Mouse (Mus musculus) embryo, embryonic 11.5 days (tissue): ENCODE measurements around the gene Srpk1.
A peak's percentile ranks its signal among the peaks of the same experiment; 100 is the strongest.

Experiments used
- DNase-seq: peaks from one replicate; pipeline ENCODE4 v3.0.0-alpha.2; 2012; ENCODE audit warnings: low read depth, low spot score

Gene Srpk1

GRCm38 (mm10) chr17:28615332-28615731 is 7.2 kb downstream of the Srpk1 start:
- no peak for DNase-seq

- no peak for DNase-seq
Measured at GRCm38 (mm10) chr17:28613096-28613495, 9.4 kb downstream of the Srpk1 start.

GRCm38 (mm10) chr17:28612603-28613002 is 9.9 kb downstream of the Srpk1 start:
- DNase-seq, result no peak

- no peak for DNase-seq
Measured at GRCm38 (mm10) chr17:28609543-28609942, 13.0 kb downstream of the Srpk1 start.

- DNase-seq, result no peak
Measured at GRCm38 (mm10) chr17:28601557-28602250, 20.8 kb downstream of the Srpk1 start.

GRCm38 (mm10) chr17:28600780-28601179 is 21.7 kb downstream of the Srpk1 start:
- DNase-seq, result no peak

GRCm38 (mm10) chr17:28593965-28594364 is 28.5 kb downstream of the Srpk1 start:
- DNase-seq, result no peak

- DNase-seq, result peak; percentile 65
Measured at GRCm38 (mm10) chr17:28592998-28593397, 29.5 kb downstream of the Srpk1 start.

- no peak for DNase-seq
Measured at GRCm38 (mm10) chr17:28591476-28591875, 31.0 kb downstream of the Srpk1 start.

GRCm38 (mm10) chr17:28590596-28590995 is 31.9 kb downstream of the Srpk1 start:
- DNase-seq, result no peak

GRCm38 (mm10) chr17:28588591-28588990 is 33.9 kb downstream of the Srpk1 start:
- no peak for DNase-seq

GRCm38 (mm10) chr17:28586509-28586908 is 36.0 kb downstream of the Srpk1 start:
- no peak for DNase-seq

GRCm38 (mm10) chr17:28581056-28581455 is 41.5 kb downstream of the Srpk1 start:
- no peak for DNase-seq

GRCm38 (mm10) chr17:28580396-28580795 is 42.1 kb downstream of the Srpk1 start:
- peak; percentile 76 for DNase-seq

GRCm38 (mm10) chr17:28575244-28576125 is 47.0 kb downstream of the Srpk1 start, which contains the start of gene Lhfpl5:
TSS of gene Lhfpl5 (plus strand) at chr17:28575641.
- peak; percentile 68 for DNase-seq

- no peak for DNase-seq
Measured at GRCm38 (mm10) chr17:28572941-28573340, 49.6 kb downstream of the Srpk1 start.

- no peak for DNase-seq
Measured at GRCm38 (mm10) chr17:28572521-28572920, 50.0 kb downstream of the Srpk1 start.

GRCm38 (mm10) chr17:28571868-28572267 is 50.6 kb downstream of the Srpk1 start:
- DNase-seq, result no peak

GRCm38 (mm10) chr17:28567541-28567940 is 55.0 kb downstream of the Srpk1 start:
- DNase-seq, result no peak

GRCm38 (mm10) chr17:28565181-28565580 is 57.3 kb downstream of the Srpk1 start:
- no peak for DNase-seq

GRCm38 (mm10) chr17:28561613-28562012 is 60.9 kb downstream of the Srpk1 start:
- DNase-seq, result no peak

- no peak for DNase-seq
Measured at GRCm38 (mm10) chr17:28560598-28560997, 61.9 kb downstream of the Srpk1 start, which contains the start of gene Clps. TSS of gene Clps (minus strand) at chr17:28560766.

GRCm38 (mm10) chr17:28557772-28558171 is 64.7 kb downstream of the Srpk1 start:
- DNase-seq, result no peak
